Mouse (Mus musculus) cerebellum, postnatal 36 days (tissue): ENCODE measurements at regions not wholly inside any gene's neighbourhood (a gene's known extent, or its start where the extent isn't known, plus 50 kb on each side); places are given as distances from the start of the nearest gene placed in this dataset.

Experiments used
- DNase-seq, 2 experiments: peaks; one replicate each; pipeline ENCODE4 v3.0.0; 2021 to 2022; ENCODE audit warnings: mixed read lengths in 2 of 2

GRCm38 (mm10) chr6:11647651-11648050 is 259.6 kb downstream of the Ndufa4 start:
- DNase-seq: no peak

- DNase-seq: peak; percentile 31 to 32
These were observed 294.0 kb downstream of the Ndufa4 start for GRCm38 (mm10) chr6:11613331-11613730.

GRCm38 (mm10) chr6:11608214-11608613 is 299.1 kb downstream of the Ndufa4 start:
- DNase-seq: no peak

- DNase-seq: no peak
These were observed 299.6 kb downstream of the Ndufa4 start for GRCm38 (mm10) chr6:11607696-11608095.

GRCm38 (mm10) chr6:11606055-11606454 is 301.2 kb downstream of the Ndufa4 start:
- DNase-seq: no peak

GRCm38 (mm10) chr6:11605526-11605925 is 301.8 kb downstream of the Ndufa4 start:
- no peak for DNase-seq

- peak; percentile 11 to 13 for DNase-seq
These were observed 312.4 kb downstream of the Ndufa4 start for GRCm38 (mm10) chr6:11594936-11595335.

GRCm38 (mm10) chr6:11593583-11594271 is 313.6 kb downstream of the Ndufa4 start:
- DNase-seq: peak; percentile 14 to 27

- no peak for DNase-seq
These were observed 331.2 kb downstream of the Ndufa4 start for GRCm38 (mm10) chr6:11576091-11576490.

GRCm38 (mm10) chr6:11565246-11565645 is 342.1 kb downstream of the Ndufa4 start:
- no peak for DNase-seq

- no peak for DNase-seq
These were observed 356.8 kb downstream of the Ndufa4 start for GRCm38 (mm10) chr6:11550473-11550872.

- DNase-seq: no peak
These were observed 360.0 kb downstream of the Ndufa4 start for GRCm38 (mm10) chr6:11547318-11547717.

- no peak for DNase-seq
These were observed 372.1 kb downstream of the Ndufa4 start for GRCm38 (mm10) chr6:11534930-11535880.

- no peak for DNase-seq
These were observed 404.2 kb downstream of the Ndufa4 start for GRCm38 (mm10) chr6:11503136-11503535.

GRCm38 (mm10) chr6:11494427-11494826 is 412.9 kb downstream of the Ndufa4 start:
- DNase-seq: no peak

GRCm38 (mm10) chr6:11476950-11477349 is 430.3 kb downstream of the Ndufa4 start:
- DNase-seq: no peak
